Mouse (Mus musculus): Measurements from ENCODE around the gene Foxs1. TPM values are rescaled to one million over a fixed set of nuclear protein-coding genes. Genes with fewer than 3 reads are reported as not detected.

Gene Foxs1
- total RNA-seq (2021) = 1 to 10 TPM; 5.4 to 5.7 TPM
- long read RNA-seq, experiment 1, partial matches to known transcripts = 0 of 1 reads
- long read RNA-seq, experiment 1, other reads (novel, unspliced or antisense) = 0 of 1 reads
- long read RNA-seq, experiment 2, partial matches to known transcripts = 0 of 3 reads
- long read RNA-seq, experiment 2, other reads (novel, unspliced or antisense) = 0 of 3 reads

GRCm38 (mm10) chr2:152933048-152933447 lies at the start of gene Foxs1:
TSS of gene Foxs1 (minus strand) at chr2:152933208.
- no peak for DNase-seq

GRCm38 (mm10) chr2:152976991-152977390 lies 44.0 kb upstream of the Foxs1 start:
- no peak for DNase-seq

GRCm38 (mm10) chr2:152965555-152965954 lies 32.5 kb upstream of the Foxs1 start:
- no peak for DNase-seq

DNA sequence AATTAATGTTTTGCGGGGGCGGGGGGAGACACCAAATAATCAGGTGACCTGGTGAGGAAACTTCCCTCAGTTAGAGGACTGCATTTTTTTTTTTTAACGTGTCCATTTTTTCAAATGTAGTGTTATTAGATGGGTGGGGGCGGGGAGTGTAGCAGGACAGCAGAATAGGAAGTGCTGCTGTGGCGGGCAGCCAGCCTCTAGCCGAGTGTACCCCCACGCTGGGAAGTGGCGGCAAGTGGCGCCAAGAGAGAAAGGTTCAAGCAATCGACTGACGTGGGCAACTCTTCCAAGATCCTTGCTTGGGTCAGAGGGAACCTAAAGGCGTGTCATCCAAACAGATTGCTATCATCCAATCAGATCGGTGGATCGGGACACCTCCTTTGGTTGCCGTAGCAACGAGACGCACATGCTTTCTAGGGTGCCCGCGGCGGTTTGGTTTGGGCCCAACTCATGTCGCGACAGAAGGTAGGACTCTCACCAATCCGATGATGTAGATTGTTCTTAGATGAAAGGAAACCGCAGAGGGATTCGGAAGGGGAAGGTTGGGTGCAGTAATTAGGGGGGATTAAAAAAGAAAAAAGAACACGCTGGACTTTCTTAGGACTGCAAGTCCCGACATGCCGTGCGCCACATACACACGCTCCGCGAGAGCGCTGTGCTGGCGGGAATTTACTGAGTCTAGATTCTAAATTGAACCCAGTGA lies 29.2 kb upstream of the Foxs1 start, which contains the start of gene Ttll9:
Gene Ttll9 (plus strand): TSS at position 395 of the 703 bp plus-strand sequence.
- DNase-seq = peak; percentile 79

DNA sequence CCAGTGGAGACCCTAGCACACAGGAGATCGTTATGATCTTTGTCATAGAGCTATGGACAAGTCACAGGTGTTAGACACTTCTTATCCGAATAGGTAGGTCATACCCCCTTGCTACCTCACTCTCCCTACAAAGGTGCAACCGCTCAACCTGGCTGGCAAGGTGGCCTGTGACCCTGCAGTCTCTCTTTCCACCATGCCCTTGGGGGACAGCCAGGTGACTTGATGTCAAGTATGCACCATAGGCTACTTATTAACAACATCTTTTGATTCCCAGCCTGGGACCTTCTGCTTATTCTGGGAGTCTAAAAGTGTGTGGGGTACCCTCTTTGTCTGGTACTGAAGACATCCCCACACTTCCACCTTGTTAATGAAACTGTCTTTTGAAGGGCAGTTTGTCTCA lies 25.1 kb upstream of the Foxs1 start:
- DNase-seq = no peak

GRCm38 (mm10) chr2:152951850-152952720 lies 19.1 kb upstream of the Foxs1 start:
- DNase-seq = no peak

DNA sequence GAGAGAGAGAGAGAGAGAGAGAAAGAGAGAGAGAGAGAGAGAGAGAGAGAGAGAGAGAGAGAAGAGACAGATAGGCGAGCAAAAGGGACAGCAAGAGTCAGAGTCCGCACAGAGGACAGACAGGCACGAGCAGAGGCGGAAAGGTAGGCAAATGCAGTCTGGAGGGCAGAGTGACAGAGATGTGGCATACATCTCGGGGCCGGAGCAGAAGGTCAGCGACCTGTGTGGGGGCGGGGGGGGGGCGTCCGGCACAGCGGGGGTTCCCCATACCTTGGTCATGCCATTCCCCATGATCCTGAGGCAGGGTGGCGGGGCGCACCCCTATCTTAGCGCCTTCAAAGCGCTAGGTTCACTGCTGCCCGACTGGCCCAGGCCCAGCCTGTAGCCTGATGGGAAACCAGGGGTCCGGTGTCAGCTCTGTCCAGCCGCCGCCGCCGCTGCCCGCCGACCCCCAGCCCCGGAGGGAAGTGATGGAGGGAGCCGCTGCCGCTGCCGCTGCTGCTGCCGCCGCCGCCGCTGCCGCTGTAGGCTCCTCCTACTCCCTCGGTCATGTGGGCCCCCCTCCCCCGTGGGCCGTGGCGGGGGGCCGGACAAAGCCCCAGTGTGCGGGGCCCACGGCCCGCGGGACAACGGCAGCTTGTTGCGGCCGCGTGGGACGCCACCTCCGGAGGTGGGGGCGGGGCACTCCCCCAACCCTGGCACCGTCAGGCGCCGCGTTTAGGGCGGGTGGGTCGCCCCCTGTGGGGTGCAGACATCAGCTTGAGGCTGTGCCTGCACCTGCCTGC lies 18.2 kb upstream of the Foxs1 start, which contains the start of gene Dusp15:
Gene Dusp15 (minus strand): TSS at position 634 of the 785 bp plus-strand sequence.
- peak; percentile 62 for DNase-seq

GRCm38 (mm10) chr2:152950358-152951064 lies 17.5 kb upstream of the Foxs1 start:
- DNase-seq = no peak

GRCm38 (mm10) chr2:152948438-152949020 lies 15.5 kb upstream of the Foxs1 start:
- DNase-seq = no peak

DNA sequence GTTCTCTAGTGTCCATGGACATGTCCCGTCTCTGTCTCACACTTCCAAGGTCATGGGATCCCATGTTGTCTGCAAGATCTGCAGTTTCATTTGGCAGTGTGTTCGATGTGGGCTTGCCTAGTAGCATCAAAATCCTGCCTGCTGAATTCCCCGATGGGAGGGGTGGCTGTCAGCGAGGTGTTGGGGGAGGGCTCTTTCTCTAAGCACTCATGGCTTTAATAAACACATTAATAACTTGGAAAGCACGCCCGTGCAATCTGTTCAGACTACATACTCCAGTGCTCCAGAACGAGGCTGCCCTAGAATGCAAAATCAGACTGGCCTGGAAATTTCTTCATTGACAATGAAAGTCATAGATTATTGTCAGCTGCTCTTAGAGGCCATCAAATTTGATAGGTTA lies 14.1 kb upstream of the Foxs1 start:
- DNase-seq = no peak

DNA sequence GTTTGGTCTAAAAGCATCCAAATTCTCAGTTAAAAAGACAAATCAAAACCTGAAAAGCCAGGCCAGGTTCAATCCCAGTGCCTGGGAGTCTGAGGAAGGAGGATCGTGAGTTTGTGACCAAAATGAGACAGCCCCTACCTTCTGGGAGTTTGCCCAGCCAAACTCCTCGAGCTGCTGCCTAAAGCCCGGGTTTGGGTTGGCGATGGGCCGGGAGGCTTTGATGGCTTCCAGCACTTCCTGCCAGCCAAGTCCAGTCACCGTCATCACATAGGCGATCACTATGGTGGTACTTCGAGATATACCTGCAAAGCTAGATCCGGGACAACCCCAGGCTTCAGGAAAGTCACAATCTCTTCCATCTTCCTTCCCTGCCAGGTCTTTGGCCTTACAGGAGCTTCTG lies 11.0 kb upstream of the Foxs1 start:
- DNase-seq = no peak

GRCm38 (mm10) chr2:152943568-152943967 lies 10.6 kb upstream of the Foxs1 start:
- no peak for DNase-seq

DNA sequence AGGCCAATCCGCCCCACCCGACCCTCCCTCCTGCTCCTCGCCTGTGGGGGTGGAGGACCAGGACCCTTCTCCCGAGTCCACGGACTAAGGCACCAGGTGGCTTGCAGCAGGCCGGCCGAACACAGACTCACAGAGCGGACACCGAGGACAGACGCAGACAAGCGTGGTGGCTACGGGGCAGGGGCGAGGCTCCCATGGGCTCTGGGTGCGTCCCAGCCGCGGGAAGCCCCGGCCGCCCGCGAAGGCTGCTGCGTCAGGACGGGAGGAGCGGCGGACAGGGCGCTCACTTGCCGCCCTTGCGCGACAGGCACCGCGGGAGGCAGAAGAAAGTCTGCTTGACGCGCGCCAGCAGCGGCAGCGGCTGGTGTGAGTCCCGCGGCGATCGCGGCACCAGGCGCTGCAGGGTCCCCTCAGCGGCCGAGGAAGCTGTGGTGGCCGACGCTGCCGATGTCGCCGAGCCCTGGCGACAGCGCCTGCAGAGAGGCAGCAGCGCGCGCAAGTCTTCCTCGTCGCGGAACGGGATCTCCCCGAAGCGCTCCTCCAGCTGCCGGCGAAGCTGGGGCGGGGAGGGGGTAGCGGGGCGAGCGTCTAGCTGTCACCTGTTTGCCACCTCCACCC lies 10.0 kb upstream of the Foxs1 start:
- DNase-seq = no peak

DNA sequence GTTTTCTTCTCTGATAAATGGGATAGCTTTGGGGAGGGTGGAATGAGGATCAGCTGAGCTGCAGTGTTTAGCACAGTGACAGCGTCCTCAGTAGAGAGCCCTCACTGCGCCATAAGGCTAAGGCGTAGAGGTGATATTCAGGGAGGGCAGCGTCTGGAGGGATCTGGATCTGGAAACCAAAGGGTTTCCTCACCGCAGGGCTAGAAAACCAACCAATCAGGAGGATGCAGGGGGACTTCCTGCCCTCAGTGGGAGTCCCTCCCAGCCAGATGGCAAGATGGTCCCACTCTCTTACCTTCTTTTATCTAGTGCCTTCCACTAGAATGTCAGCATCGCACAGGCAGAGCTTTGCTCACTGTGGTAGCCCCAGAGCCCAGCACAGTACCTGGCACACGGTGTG lies 8.8 kb upstream of the Foxs1 start:
- DNase-seq = no peak

DNA sequence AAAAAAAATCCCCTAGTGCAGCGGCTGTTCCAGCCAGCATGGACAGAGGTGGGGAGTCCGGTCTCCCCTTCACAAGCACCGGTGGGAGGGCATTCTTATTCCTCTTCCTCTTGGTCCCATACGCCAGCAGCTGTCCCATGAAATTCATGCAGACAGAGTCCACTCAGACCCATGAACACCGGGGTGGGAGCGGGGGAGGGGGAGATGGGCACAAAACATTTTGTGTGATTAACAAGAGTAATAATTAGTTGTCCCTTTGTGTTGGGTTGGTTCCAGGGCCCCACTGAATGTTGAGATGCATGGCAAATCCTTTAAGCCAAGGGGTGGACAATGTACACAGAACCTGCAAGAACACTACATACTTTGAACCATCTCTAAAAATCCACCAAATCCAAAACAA lies 8.1 kb upstream of the Foxs1 start:
- DNase-seq = no peak

DNA sequence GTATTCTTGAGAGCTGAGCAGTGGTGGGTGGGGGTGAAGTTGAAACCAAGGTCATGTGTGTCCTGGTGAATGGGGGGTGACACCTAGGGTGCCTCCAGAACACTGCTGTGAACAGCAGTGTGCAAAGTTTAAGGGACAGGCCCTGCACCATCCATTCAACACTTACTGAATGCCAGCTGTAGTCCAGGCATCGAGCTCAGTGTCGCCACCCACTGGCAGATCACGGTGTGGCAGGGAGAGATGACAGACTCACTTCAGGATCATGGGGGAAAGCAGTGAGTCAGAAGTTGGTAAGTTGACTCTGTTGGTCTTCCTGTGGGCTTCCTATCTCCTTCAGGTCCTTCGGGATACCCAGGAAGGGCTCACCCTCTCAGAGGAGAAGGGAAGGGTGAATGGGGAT lies 6.8 kb upstream of the Foxs1 start:
- DNase-seq = peak; percentile 80

DNA sequence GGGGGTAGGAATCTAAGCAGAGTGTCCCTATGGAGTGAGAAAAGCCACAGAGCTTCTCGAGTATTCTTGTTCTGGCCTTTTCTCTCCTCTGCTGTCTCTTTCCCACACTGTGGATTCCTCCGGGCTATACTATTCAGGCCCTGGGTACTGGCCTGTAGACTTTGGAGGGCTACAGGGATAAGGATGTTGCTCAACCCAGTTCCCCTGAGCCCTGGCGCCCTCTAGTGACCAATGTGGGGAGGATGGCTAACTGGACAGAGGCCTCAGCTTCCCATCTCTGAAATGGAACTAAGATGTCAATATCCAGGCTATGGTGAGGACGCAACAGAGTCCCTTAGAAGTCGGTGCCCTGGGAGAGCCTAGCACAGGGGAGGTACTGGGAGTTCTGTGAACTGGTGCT lies 606 bp upstream of the Foxs1 start:
- peak; percentile 77 for DNase-seq

DNA sequence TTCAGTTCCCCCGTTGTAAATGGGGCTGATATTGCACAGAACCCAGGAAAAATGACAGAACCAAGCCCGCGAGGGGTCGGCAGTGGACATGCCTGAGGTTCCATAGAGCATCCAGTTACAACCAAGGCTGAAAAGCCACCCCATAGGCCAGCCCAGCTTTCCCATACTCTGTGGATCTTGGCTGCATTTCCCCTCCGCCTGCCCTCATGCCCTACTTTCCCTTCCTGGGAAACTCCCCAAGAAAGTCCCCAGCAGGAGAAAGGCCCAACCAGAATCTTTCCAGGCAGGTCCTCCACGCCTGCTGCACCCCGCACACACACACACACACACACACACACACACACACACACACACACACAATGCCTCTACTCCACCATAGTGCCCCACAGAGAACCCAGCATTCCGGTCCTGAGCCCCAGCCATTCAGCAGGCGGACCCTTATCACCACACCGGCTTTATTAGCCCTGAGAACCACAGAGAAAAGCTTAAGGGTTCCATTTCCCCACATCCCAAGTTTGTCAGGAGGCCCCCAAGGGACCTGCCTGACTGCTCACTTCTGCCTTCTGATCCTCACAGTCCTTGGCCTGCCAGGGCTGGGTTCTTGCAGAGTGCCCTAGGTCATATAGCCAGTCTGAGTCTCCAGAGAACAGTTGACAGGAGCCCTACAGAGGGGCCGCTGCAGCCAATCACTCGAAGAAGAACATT lies 1.4 kb downstream of the Foxs1 start:
- no peak for DNase-seq

GRCm38 (mm10) chr2:152930276-152930675 lies 2.7 kb downstream of the Foxs1 start:
- no peak for DNase-seq

DNA sequence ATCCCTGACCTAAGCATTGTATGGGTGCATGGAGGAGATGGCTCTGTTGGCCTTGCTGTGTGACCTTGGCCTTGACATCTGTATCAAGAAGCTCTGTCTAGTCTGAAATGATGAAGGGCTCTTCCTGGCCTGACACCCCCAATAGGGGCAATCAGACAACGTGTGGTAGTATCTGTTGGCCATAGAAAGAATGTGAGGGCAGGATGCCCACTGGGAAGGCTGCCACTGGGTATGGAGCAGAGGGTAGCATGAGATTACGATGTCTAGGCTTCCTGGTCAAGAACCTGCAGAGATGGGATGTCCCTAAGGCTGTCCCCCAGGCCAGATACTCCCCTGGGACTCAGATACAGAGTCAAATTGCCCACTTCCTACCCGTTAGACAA lies 4.0 kb downstream of the Foxs1 start:
- no peak for DNase-seq

Measured in adrenal gland, postnatal 10 days (tissue).